Mouse (Mus musculus) regulatory T cell (primary cell): Measurements from ENCODE around the gene Ncaph2.

Experiments
- in situ Hi-C: fragments of 300-600 bp; cut with MboI, MseI; formaldehyde crosslinking; loops from one replicate; pipeline ENCODE4 v1.15.1; 2025; ENCODE audit warnings: high pct_unique_total_duplicates

The Ncaph2 gene

GRCm38 (mm10) chr15:89355241-89356187 is at the start of gene Ncaph2, which contains the start of gene Lmf2:
Gene Ncaph2, plus strand, starts transcription at chr15:89355719.
Gene Lmf2, minus strand, starts transcription at chr15:89355659.
- in situ Hi-C loops, result no loop called here

- in situ Hi-C loops, result no loop called here
Measured at GRCm38 (mm10) chr15:89305966-89306365, 49.6 kb upstream of the Ncaph2 start.

- in situ Hi-C loops, result no loop called here
Measured at GRCm38 (mm10) chr15:89307461-89307860, 48.1 kb upstream of the Ncaph2 start.

- in situ Hi-C loops, result no loop called here
Measured at GRCm38 (mm10) chr15:89308406-89309139, 46.9 kb upstream of the Ncaph2 start.

- in situ Hi-C loops, result no loop called here
Measured at GRCm38 (mm10) chr15:89309962-89310498, 45.5 kb upstream of the Ncaph2 start.

- in situ Hi-C loops, result no loop called here
Measured at GRCm38 (mm10) chr15:89313359-89313758, 42.2 kb upstream of the Ncaph2 start.

GRCm38 (mm10) chr15:89314107-89314506 is 41.4 kb upstream of the Ncaph2 start:
- in situ Hi-C loops, result no loop called here

- in situ Hi-C loops, result no loop called here
Measured at GRCm38 (mm10) chr15:89314511-89315189, 40.9 kb upstream of the Ncaph2 start.

GRCm38 (mm10) chr15:89315190-89315731 is 40.3 kb upstream of the Ncaph2 start, which contains the start of gene Sbf1:
Gene Sbf1, minus strand, starts transcription at chr15:89315311.
- in situ Hi-C loops, result no loop called here

- in situ Hi-C loops, result no loop called here
Measured at GRCm38 (mm10) chr15:89316146-89316545, 39.4 kb upstream of the Ncaph2 start.

GRCm38 (mm10) chr15:89321264-89321663 is 34.3 kb upstream of the Ncaph2 start:
- in situ Hi-C loops, result no loop called here

GRCm38 (mm10) chr15:89322670-89323522 is 32.6 kb upstream of the Ncaph2 start, which contains the start of gene Adm2:
Gene Adm2, plus strand, starts transcription at chr15:89322720.
- in situ Hi-C loops, result no loop called here

GRCm38 (mm10) chr15:89323656-89324055 is 31.9 kb upstream of the Ncaph2 start:
- in situ Hi-C loops, result no loop called here

GRCm38 (mm10) chr15:89326441-89326840 is 29.1 kb upstream of the Ncaph2 start:
- in situ Hi-C loops, result no loop called here

- in situ Hi-C loops, result no loop called here
Measured at GRCm38 (mm10) chr15:89334271-89334670, 21.2 kb upstream of the Ncaph2 start, which contains the start of gene Miox. Gene Miox, plus strand, starts transcription at chr15:89334398.

- in situ Hi-C loops, result no loop called here
Measured at GRCm38 (mm10) chr15:89334774-89335537, 20.6 kb upstream of the Ncaph2 start.

- in situ Hi-C loops, result no loop called here
Measured at GRCm38 (mm10) chr15:89336422-89336821, 19.1 kb upstream of the Ncaph2 start.

- in situ Hi-C loops, result no loop called here
Measured at GRCm38 (mm10) chr15:89339696-89340095, 15.8 kb upstream of the Ncaph2 start.

- in situ Hi-C loops, result no loop called here
Measured at GRCm38 (mm10) chr15:89340136-89340535, 15.4 kb upstream of the Ncaph2 start.
